Mouse (Mus musculus): ENCODE measurements around the gene Cfhr1.

- TF ChIP-seq CTCF (IDR thresholded peaks at IDR 0.05; ENCODE audit: control insufficient read depth, insufficient read depth, low read length) (no peak), POLR2A (IDR thresholded peaks at IDR 0.05; ENCODE audit: borderline replicate concordance, control insufficient read depth, low read depth, low read length) (no peak)
Observed at GRCm38 (mm10) chr1:139551311-139551710, 8.8 kb downstream of the Cfhr1 start.

Data from bone marrow, adult 2 months (tissue).